In the genomic region with DNA sequence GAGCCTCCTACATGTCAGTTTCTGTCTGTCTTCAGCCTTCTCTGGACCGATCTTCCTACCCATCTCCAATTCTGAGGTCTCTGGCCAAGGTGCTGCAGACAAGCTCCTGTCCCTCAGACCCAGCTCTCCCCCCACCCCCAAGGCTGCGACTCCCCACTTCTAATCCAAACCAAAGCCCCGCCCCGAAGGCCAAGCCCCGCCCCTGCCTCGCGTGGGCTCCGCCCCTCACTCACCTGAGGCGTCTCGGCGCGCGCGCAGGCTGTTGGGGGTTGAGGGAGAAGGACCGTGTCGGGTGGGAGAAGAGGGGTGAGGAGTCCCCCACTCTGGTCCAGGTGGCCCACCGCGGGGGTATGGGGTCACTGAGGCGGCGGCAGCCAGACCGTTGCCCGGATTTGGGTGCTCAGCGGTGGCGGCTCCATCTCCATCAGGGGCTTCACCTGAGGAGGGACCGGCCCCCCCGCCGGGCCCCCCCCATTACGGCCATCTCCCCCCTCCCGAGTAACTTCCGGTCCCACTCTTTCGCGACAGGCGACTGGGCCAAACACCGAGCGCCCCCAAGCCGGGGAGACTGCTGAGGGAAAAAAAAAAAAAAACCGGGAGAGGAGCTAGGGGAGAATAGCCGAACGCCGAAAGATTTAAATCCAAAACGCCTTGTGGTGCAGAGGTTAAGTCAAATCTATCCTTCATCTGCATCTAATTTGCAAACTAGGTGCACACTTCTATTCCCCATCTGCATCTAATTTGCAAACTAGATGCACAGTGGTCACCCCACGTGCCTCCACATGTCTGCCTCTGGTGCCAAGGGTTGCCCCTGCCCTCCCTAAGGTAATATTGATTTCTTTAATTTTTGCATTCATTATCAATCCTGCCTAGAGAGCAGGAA, we compare ENCODE assay signal across 8 mouse cellular contexts. TPM values are rescaled to one million over a fixed set of nuclear protein-coding genes. Genes with fewer than 3 reads are reported as not detected.
DNase-seq lines count a peak whose midpoint lies in the region; ATAC-seq and TF ChIP-seq lines count a peak whose summit lies in the region.

No protein-coding gene starts in this region.

- DNase-seq in T-cell, adult 2 months (ENCODE audit: low spot score): peak; percentile 52
- peak; percentile 90 for DNase-seq in cerebellum, adult 9-10 months
- DNase-seq in forebrain, postnatal 0 days: peak; percentile 71
- DNase-seq in left cerebral cortex, postnatal 36 days (ENCODE audit: low spot score in 2 of 2): peak; percentile 54 to 62
- DNase-seq in mesoderm, embryonic 11.5 days (ENCODE audit: low read depth, low spot score): peak; percentile 39
- no peak for DNase-seq in MN1 (ENCODE audit: low spot score)

- TF ChIP-seq CTCF in forebrain, postnatal 0 days (IDR thresholded peaks at IDR 0.05; ENCODE audit: low read depth): no peak
- TF ChIP-seq CTCF in small intestine, adult 2 months (IDR thresholded peaks at IDR 0.05; ENCODE audit: extremely low read depth, insufficient read length, insufficient replicate concordance, low read depth, low read length): no peak

- ATAC-seq in forebrain, postnatal 0 days: peak; percentile 60
- ATAC-seq in intestine, embryonic 16.5 days: peak; percentile 62

- intact Hi-C loops in left cerebral cortex, postnatal 36 days (cut with DNase I): loop anchor here (2.0 kb wide), 1 partner anchor 24 kb away; the partner anchor contains the start of gene Ikzf4

- peak overlapping the region; percentile 81 for H3K27ac ChIP-seq in forebrain, postnatal 0 days (ENCODE audit: low read depth, low read length)
- H3K27ac ChIP-seq in intestine, embryonic 16.5 days (ENCODE audit: low read length): no peak overlapping the region
- no peak overlapping the region for H3K27ac ChIP-seq in small intestine, adult 2 months (ENCODE audit: insufficient read depth, low read depth, low read length)

- WGBS in forebrain, postnatal 0 days: under 1% methylated on average over 41 of the region's 42 CpGs
- WGBS in intestine, embryonic 16.5 days: under 1% methylated on average over 42 of the region's 42 CpGs
- 1% methylated on average over 42 of the region's 42 CpGs for WGBS in small intestine, adult 2 months

- H3K9ac ChIP-seq in forebrain, postnatal 0 days: peak overlapping the region; percentile 80
- peak overlapping the region; percentile 78 for H3K9ac ChIP-seq in intestine, embryonic 16.5 days (ENCODE audit: low read depth, low read length)

- H3K27me3 ChIP-seq in forebrain, postnatal 0 days (ENCODE audit: insufficient read depth, low read length): no peaks in the 10 kb centered on the region
- no peaks in the 10 kb centered on the region for H3K27me3 ChIP-seq in intestine, embryonic 16.5 days (replicated peaks; ENCODE audit: control insufficient read depth, insufficient read depth, low read length)
- H3K27me3 ChIP-seq in small intestine, adult 2 months (ENCODE audit: control insufficient read depth, insufficient read depth, low read length): no peaks in the 10 kb centered on the region

- peaks cover 8% of the 10 kb centered on the region; the same call in 1 of the 2 replicates for H3K36me3 ChIP-seq in forebrain, postnatal 0 days (ENCODE audit: insufficient read depth)
- H3K36me3 ChIP-seq in intestine, embryonic 16.5 days (ENCODE audit: control insufficient read depth, insufficient read depth, low read length): no peaks in the 10 kb centered on the region
- H3K36me3 ChIP-seq in small intestine, adult 2 months (ENCODE audit: control insufficient read depth, insufficient read depth, low read length): no peaks in the 10 kb centered on the region

- peak overlapping the region; percentile 85 for H3K4me3 ChIP-seq in forebrain, postnatal 0 days (ENCODE audit: low read depth, low read length)
- H3K4me3 ChIP-seq in intestine, embryonic 16.5 days (ENCODE audit: low read length): peak overlapping the region; percentile 68
- peak overlapping the region; percentile 86 for H3K4me3 ChIP-seq in small intestine, adult 2 months (ENCODE audit: low read depth, low read length)

- H3K4me2 ChIP-seq in forebrain, postnatal 0 days (ENCODE audit: low read depth): peak overlapping the region; percentile 79
- H3K4me2 ChIP-seq in intestine, embryonic 16.5 days (ENCODE audit: low read depth, low read length): peak overlapping the region; percentile 79

- H3K4me1 ChIP-seq in forebrain, postnatal 0 days (ENCODE audit: insufficient read depth): peaks cover 12% of the 10 kb centered on the region; the same call in 1 of the 2 replicates
- H3K4me1 ChIP-seq in intestine, embryonic 16.5 days (ENCODE audit: control insufficient read depth, insufficient read depth, low read length): peaks cover 11% of the 10 kb centered on the region
- H3K4me1 ChIP-seq in small intestine, adult 2 months (ENCODE audit: control insufficient read depth, insufficient read depth, insufficient read length, low read length): peaks cover 3% of the 10 kb centered on the region; the same call in 1 of the 2 replicates

- no peak for TF ChIP-seq POLR2A in small intestine, adult 2 months (IDR thresholded peaks at IDR 0.05; ENCODE audit: low read depth, low read length)

- H3K9me3 ChIP-seq in forebrain, postnatal 0 days (ENCODE audit: low read length): no peaks in the 10 kb centered on the region
- no peaks in the 10 kb centered on the region for H3K9me3 ChIP-seq in intestine, embryonic 16.5 days (ENCODE audit: control insufficient read depth, low read length)

RNA-seq across cellular contexts. Expression of gene Suox, which starts 4.8 kb away (rescaled TPM):
- total RNA-seq in forebrain, postnatal 0 days (2014; rRNA removed): 10.6 and 12.6 TPM in 2 replicates
- polyA plus RNA-seq in forebrain, postnatal 0 days (2015; fragmentation: Nextera tagmentation; extraction: Ambion mirVana): 8.4 and 10.1 TPM in 2 replicates
- polyA plus RNA-seq in intestine, embryonic 16.5 days (2015; fragmentation: Nextera tagmentation; extraction: Ambion mirVana): 11.8 and 13.0 TPM in 2 replicates
- 10 to 100 TPM; 12.0 to 12.6 TPM for total RNA-seq in left cerebral cortex, postnatal 36 days (2021)
- 10.4 and 14.2 TPM in 2 replicates for polyA plus RNA-seq in small intestine, adult 2 months (2012; rRNA removed)

RNA-seq across cellular contexts. Expression of gene Ikzf4, which starts 23.2 kb away (rescaled TPM):
- total RNA-seq in forebrain, postnatal 0 days (2014; rRNA removed): 8.4 and 15.6 TPM in 2 replicates
- polyA plus RNA-seq in forebrain, postnatal 0 days (2015; fragmentation: Nextera tagmentation; extraction: Ambion mirVana): 6.3 and 11.3 TPM in 2 replicates
- 1.6 and 2.0 TPM in 2 replicates for polyA plus RNA-seq in intestine, embryonic 16.5 days (2015; fragmentation: Nextera tagmentation; extraction: Ambion mirVana)
- 10 to 100 TPM; 10.2 to 19.0 TPM for total RNA-seq in left cerebral cortex, postnatal 36 days (2021)
- polyA plus RNA-seq in small intestine, adult 2 months (2012; rRNA removed): 0.65 and 0.95 TPM in 2 replicates

RNA-seq across cellular contexts. Expression of gene Rab5b, which starts 27.0 kb away (rescaled TPM):
- total RNA-seq in forebrain, postnatal 0 days (2014; rRNA removed): 133 TPM in 2 replicates
- polyA plus RNA-seq in forebrain, postnatal 0 days (2015; fragmentation: Nextera tagmentation; extraction: Ambion mirVana): 104 and 118 TPM in 2 replicates
- polyA plus RNA-seq in intestine, embryonic 16.5 days (2015; fragmentation: Nextera tagmentation; extraction: Ambion mirVana): 61.6 and 64.5 TPM in 2 replicates
- 100 to 1,000 TPM; 129 to 134 TPM for total RNA-seq in left cerebral cortex, postnatal 36 days (2021)
- polyA plus RNA-seq in small intestine, adult 2 months (2012; rRNA removed): 17.2 and 32.2 TPM in 2 replicates

RNA-seq across cellular contexts. Expression of gene Pmel, which starts 35.0 kb away (rescaled TPM):
- total RNA-seq in forebrain, postnatal 0 days (2014; rRNA removed): 0.85 and 1.2 TPM in 2 replicates
- polyA plus RNA-seq in forebrain, postnatal 0 days (2015; fragmentation: Nextera tagmentation; extraction: Ambion mirVana): 0.67 and 0.86 TPM in 2 replicates
- 1.5 and 1.6 TPM in 2 replicates for polyA plus RNA-seq in intestine, embryonic 16.5 days (2015; fragmentation: Nextera tagmentation; extraction: Ambion mirVana)
- under 1 TPM; 0.48 to 0.79 TPM for total RNA-seq in left cerebral cortex, postnatal 36 days (2021)
- polyA plus RNA-seq in small intestine, adult 2 months (2012; rRNA removed): 1.4 and 2.1 TPM in 2 replicates

RNA-seq across cellular contexts. Expression of gene Cdk2, which starts 35.8 kb away (rescaled TPM):
- total RNA-seq in forebrain, postnatal 0 days (2014; rRNA removed): 8.5 and 10.0 TPM in 2 replicates
- polyA plus RNA-seq in forebrain, postnatal 0 days (2015; fragmentation: Nextera tagmentation; extraction: Ambion mirVana): 9.9 and 10.3 TPM in 2 replicates
- polyA plus RNA-seq in intestine, embryonic 16.5 days (2015; fragmentation: Nextera tagmentation; extraction: Ambion mirVana): 60.4 and 65.2 TPM in 2 replicates
- 1 to 10 TPM; 2.1 to 2.6 TPM for total RNA-seq in left cerebral cortex, postnatal 36 days (2021)
- polyA plus RNA-seq in small intestine, adult 2 months (2012; rRNA removed): 4.2 and 6.1 TPM in 2 replicates
